Mouse (Mus musculus): ENCODE measurements around the gene Opn3.

The Opn3 gene

GRCm38 (mm10) chr1:175659900-175660299 is 32.7 kb downstream of the Opn3 start:
- DNase-seq (ENCODE audit: low read depth, low spot score): no peak

- no peak for DNase-seq (ENCODE audit: low read depth, low spot score)
Measured at GRCm38 (mm10) chr1:175648615-175649014, 44.0 kb downstream of the Opn3 start.

DNA sequence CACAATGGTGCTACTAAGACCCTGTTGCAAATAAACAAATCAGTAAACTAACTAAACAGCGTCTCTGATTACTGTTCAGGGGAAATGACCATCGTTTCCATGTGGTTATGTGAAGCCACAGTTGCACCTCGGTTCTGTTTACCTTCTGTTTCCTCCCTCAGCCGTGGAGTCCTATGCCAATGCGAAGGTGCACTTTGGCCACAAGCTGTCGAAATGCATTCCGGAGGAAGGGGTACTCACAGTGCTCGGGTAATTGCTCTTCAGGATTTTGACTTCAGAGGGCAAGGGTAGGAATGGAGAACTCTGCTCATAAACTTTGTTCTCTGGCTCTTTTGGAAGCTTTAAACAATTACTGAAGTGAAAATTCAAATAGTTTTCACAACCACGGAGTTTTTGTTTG is 45.6 kb downstream of the Opn3 start:
- no peak for DNase-seq (ENCODE audit: low read depth, low spot score)

DNA sequence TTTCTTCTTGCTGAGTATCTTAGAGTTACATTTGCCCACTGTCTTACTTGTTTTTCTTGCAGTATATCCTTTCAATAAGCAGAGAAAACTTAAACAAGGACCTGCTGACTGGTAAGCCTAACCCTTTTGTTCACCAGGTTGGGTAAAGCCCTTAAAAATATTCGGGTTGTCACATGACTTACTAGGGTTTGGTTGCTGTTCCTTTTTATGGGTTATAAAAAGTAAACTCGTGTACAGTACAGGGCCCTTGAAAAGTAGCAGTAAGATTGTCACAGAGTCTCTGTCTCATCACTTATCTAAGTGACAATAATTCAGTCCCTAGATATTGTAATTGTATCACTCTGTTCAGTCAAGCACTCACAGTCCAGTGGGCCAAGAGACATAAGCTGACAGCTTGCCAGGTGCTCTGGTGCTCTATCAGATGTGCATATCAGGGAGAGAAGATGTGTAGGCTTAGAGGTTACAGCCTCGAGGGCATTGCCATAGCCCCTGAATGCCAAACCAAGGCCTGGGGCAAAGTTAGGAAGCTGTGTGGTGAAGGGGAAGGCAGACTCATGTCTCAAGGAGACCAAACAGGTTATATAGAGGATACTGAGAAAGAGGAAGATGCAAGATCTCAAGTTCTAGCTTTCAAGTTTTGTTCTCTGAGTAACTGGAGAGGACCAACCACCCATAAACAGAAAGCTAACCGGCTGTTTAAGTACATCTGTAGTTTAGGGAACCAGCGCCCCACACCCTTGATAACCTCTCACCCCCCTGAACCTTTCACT is 48.9 kb downstream of the Opn3 start:
- no peak for DNase-seq (ENCODE audit: low read depth, low spot score)

DNA sequence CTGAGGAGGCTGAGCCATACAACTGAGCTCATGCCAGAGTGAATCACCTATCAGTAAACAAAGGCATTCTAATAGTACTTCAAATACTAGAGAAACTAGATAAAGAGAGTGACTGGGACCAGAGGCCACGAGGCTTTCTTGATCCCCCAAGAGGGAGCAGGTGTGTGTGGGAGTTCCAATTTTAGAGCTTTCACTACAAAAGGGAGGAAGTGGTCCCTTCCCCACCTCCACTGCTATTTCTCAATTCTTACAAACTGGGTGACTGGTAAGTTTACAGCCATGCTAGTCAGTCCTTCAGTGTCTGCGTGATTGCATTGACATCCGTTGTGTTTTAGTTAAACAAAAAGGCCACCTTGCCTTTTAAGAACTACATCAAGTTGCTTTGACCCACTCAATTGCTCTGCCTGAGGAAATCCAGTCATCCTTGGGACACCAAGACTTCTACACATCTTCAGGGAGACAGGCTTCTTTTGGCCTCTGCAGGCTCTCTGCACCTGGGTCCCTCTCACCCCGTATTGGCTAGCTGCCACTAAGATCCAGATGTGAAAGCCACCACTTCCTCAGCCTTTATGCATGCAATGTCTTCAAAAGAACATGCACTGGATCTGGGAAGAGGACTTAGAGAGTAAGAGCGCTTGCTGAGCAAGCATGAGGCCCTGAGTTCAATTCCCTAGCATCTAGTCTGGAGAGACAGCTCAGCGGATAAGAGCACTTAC is 52.0 kb downstream of the Opn3 start:
- DNase-seq (ENCODE audit: low read depth, low spot score): no peak

GRCm38 (mm10) chr1:175639072-175639471 is 53.5 kb downstream of the Opn3 start:
- no peak for DNase-seq (ENCODE audit: low read depth, low spot score)

DNA sequence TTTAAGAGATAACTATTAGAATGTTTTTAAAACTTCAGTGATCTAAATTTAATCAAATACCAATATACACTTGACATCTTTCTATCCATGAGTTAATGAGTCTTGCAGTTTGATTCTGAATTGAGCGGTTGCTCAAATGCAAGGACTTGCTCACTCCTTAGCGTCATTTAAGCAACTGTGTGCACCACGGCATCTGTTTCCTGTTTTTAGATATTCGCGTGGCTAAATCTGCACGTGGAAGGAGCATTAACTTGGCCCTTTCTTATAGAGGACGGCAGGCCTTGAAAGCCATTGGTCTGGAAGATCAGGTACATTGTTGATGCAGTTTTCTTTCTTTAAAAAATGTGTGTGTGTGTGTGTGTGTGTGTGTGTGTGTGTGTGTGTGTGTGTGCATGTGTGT is 54.9 kb downstream of the Opn3 start:
- no peak for DNase-seq (ENCODE audit: low read depth, low spot score)

DNA sequence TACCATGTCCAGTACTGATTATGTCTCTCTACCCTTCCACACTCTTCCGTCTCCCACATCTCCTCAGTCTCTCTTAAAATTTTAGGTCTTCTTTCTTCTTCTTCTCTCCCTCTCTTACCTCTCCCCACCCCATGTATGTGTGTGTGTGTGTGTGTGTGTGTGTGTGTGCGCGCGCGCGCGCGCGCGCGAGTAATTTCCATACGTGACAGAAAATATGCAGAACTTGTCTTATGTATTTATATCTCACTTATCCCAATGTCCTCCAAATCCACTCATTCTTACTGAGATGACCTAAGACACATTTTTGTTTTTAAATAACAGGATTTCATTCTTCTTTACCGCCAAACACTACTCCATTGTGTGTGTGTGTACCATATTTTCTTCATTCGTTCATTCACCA is 60.1 kb downstream of the Opn3 start:
- DNase-seq (ENCODE audit: low read depth, low spot score): no peak

- no peak for DNase-seq (ENCODE audit: low read depth, low spot score)
Measured at GRCm38 (mm10) chr1:175631721-175632221, 60.8 kb downstream of the Opn3 start.

GRCm38 (mm10) chr1:175631080-175631479 is 61.5 kb downstream of the Opn3 start:
- DNase-seq (ENCODE audit: low read depth, low spot score): no peak

GRCm38 (mm10) chr1:175630345-175630744 is 62.2 kb downstream of the Opn3 start:
- no peak for DNase-seq (ENCODE audit: low read depth, low spot score)

DNA sequence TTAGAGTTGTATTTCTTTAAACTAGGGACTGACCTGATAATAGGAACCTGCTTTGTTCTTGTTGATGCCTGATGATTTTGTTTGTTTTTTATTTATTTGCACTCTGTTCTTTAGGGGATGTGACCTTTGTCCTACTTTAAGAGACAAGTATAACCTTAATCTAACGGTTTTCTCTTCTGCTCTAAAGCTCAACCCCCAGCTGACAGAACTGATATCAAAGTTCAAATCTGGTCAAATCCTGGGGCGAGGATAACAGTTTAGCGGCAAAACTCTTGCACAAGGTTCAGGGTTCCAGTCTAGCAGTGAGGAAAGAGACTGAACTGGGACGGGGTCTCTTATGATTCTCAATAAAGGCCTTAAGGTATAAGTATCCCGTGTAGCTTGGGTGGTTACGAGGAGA is 63.3 kb downstream of the Opn3 start:
- no peak for DNase-seq (ENCODE audit: low read depth, low spot score)

DNA sequence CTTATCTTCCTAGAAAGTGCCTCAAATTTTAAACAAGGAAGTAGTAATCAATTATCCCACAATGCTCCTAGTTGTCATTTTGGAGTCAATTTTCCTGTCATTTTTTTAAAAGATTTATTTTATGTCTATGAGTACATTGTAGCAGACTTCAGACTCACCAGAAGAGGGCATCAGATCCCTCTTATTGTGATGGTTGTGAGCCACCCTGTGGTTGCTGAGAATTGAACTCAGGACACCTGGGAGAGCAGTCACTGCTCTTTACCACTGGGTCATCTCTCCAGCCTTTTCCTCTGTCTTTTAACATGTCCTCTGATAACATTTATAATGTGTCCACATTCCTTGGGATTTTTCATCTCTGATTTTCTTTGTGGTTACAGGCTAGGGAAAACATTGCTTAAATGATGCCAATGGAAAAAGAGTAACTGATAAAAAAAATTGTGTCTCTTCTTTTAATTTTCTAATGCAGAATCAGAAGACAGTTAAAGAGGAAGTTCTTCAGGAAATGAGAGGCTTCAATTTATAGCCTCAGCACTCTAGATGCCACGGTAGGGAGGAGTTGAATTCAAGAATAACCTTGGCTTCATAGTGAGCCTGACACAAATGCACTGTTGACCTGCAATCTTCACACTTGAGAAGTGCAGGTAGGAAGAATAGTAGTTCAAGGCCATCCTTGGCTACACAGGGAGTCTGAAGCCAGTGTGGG is 66.4 kb downstream of the Opn3 start:
- peak; percentile 36 for DNase-seq (ENCODE audit: low read depth, low spot score)

GRCm38 (mm10) chr1:175625257-175625879 is 67.2 kb downstream of the Opn3 start, which contains the start of gene Fh1:
Gene Fh1 (minus strand): TSS chr1:175625635.
- peak; percentile 99 for DNase-seq (ENCODE audit: low read depth, low spot score)

- DNase-seq (ENCODE audit: low read depth, low spot score): no peak
Measured at GRCm38 (mm10) chr1:175623656-175624055, 68.9 kb downstream of the Opn3 start.

- DNase-seq (ENCODE audit: low read depth, low spot score): no peak
Measured at GRCm38 (mm10) chr1:175619814-175620431, 72.7 kb downstream of the Opn3 start, which contains the start of gene Kmo. Gene Kmo (plus strand): TSS chr1:175620381.

DNA sequence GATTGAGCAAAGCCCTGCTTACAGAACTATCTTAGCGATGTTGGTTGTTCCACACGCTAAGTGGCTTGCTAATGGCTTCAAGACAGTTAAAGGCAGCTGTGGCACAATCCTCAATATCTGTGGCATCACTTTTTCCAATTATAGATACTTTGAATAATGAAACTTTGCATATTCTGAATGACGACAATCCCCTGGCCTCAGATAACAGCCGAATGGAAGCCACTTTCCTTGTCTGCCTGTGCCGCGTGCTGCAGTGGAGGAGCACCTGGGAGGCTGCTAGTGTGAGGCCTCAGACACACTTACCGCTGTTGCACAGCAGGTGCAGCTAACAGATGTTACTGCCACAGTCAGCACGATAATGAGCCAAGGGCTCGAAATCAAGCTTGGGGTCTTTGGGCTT is 77.6 kb downstream of the Opn3 start:
- no peak for DNase-seq (ENCODE audit: low read depth, low spot score)

All from telencephalon, adult 2 months (tissue).